Mouse (Mus musculus) liver, embryonic 16.5 days (tissue): ENCODE results near the gene 6330409D20Rik. TPM values are rescaled to one million over a fixed set of nuclear protein-coding genes. Genes with fewer than 3 reads are reported as not detected.

Source experiments
- ATAC-seq: fragments of 200-750 bp; cut with Nextera tagmentation; 2 replicates; pipeline ENCODE4 v1.8.0; 2017; ENCODE audit warnings: low read depth, mild to moderate bottlenecking, moderate number of reproducible peaks, moderate library complexity
- H3K27ac ChIP-seq: fragments of 300-500 bp; sonication (generic); 2 replicates; pipeline ENCODE4 v1.5.1; 2014; ENCODE audit warnings: mild to moderate bottlenecking, low read length
- H3K27me3 ChIP-seq: fragments of 300-500 bp; sonication (generic); 2 replicates; pipeline ENCODE4 v1.6.1; 2014; ENCODE audit warnings: low read depth, low read length, mixed read lengths; ENCODE audit not compliant: control insufficient read depth, insufficient read depth
- H3K36me3 ChIP-seq: fragments of 300-500 bp; sonication (generic); 2 replicates; pipeline ENCODE4 v1.6.1; 2014; ENCODE audit warnings: mild to moderate bottlenecking; ENCODE audit not compliant: control insufficient read depth, insufficient read depth
- H3K4me1 ChIP-seq: fragments of 300-500 bp; sonication (generic); 2 replicates; pipeline ENCODE4 v1.6.1; 2014; ENCODE audit warnings: low read depth, low read length, mixed read lengths; ENCODE audit not compliant: control insufficient read depth
- H3K4me2 ChIP-seq: fragments of 300-500 bp; sonication (generic); 2 replicates; pipeline ENCODE4 v1.6.1; 2014; ENCODE audit warnings: low read depth, low read length, mixed read lengths
- H3K4me3 ChIP-seq: fragments of 300-500 bp; sonication (generic); 2 replicates; pipeline ENCODE4 v1.5.1; 2014; ENCODE audit warnings: low read depth, mild to moderate bottlenecking, low read length
- H3K9ac ChIP-seq: fragments of 300-500 bp; sonication (generic); 2 replicates; pipeline ENCODE4 v1.6.1; 2014; ENCODE audit warnings: low read depth, low read length
- H3K9me3 ChIP-seq: fragments of 300-500 bp; sonication (generic); replicated peaks from 2 replicates; pipeline ENCODE4 v1.6.1; 2016; ENCODE audit warnings: low read length; ENCODE audit not compliant: control insufficient read depth
- WGBS: fragments of 180-500 bp; shearing (Covaris S2); extraction: QIAGEN DNeasy Blood & Tissue Kit; methylation state at CpG from one replicate; pipeline ENCODE4 v1.1.7; 2014; ENCODE audit not compliant: insufficient replicate concordance; 5-methylcytosine and 5-hydroxymethylcytosine counted together
- polyA plus RNA-seq: library from polyadenylated mRNA; unstranded; fragments of >200 nt; fragmentation: Nextera tagmentation; extraction: Ambion mirVana; gene quantifications from 2 replicates; pipeline ENCODE4 v1.2.1, GENCODE M21; 2015

The 6330409D20Rik gene
- polyA plus RNA-seq, 1 experiment from 2014 or later = not detected

DNA sequence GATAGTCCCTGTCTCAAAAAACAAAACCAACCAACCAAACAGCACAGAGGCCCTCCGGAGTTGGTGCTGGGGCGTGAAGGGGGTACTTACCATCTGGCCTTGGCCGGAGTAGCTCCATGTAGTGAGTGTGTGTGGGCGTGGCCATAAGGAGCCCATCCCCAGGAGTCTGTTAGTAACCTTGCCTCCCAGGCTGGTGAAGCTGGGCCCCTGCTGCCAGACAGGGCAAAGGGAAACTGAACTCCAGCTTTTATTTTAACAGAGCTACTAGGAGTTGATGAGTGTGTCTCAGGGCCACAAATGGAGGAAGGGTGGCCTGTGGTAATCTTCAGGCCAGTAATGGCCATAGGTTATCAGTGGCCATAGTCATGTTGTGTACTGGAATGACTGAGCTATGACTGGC lies 6.3 kb downstream of the 6330409D20Rik start:
- no peak overlapping the region for H3K4me2 ChIP-seq
- peak; percentile 18; the same call in 1 of the 2 replicates for ATAC-seq

DNA sequence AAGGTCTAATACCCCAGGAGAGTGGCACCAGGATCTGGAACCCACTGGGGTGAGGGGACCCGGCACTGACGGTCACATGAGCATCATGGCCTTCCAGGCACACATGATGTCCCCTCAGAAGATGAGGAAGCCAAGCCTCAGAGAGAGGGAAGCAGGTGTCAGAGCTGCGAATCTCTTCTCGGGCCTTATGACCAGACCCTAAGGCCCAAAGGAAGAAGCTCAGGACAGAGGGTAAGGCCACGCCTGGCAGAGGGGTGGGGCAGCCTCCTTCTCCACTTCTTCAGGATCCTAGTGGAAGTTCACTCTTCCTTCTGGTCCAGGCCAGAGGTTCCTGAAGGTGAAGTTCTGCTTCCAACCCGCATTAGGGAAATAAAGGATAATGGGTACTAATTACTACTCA lies 8.1 kb downstream of the 6330409D20Rik start:
- WGBS = 54% methylated on average over 6 of the region's 6 CpGs
- Histone ChIP-seq H3K27me3 (no peaks in the 10 kb centered on the region), H3K4me3 (no peak overlapping the region), H3K4me1 (no peaks in the 10 kb centered on the region; the same call in 1 of the 2 replicates), H3K27ac (no peak overlapping the region), H3K4me2 (no peak overlapping the region), H3K36me3 (no peaks in the 10 kb centered on the region), H3K9ac (no peak overlapping the region), H3K9me3 (no peaks in the 10 kb centered on the region)
- ATAC-seq = no peak

More for the DNA sequence above, 6.3 kb downstream of the 6330409D20Rik start:
- Histone ChIP-seq H3K4me3 (no peak overlapping the region), H3K9ac (no peak overlapping the region), H3K27me3 (no peaks in the 10 kb centered on the region), H3K36me3 (no peaks in the 10 kb centered on the region), H3K27ac (0 out of 2 replicates have a peak overlapping the region, but pooled peaks have one; percentile 9), H3K9me3 (no peaks in the 10 kb centered on the region), H3K4me1 (no peaks in the 10 kb centered on the region; the same call in 1 of the 2 replicates)
- 46% methylated on average over 4 of the region's 4 CpGs for WGBS

DNA sequence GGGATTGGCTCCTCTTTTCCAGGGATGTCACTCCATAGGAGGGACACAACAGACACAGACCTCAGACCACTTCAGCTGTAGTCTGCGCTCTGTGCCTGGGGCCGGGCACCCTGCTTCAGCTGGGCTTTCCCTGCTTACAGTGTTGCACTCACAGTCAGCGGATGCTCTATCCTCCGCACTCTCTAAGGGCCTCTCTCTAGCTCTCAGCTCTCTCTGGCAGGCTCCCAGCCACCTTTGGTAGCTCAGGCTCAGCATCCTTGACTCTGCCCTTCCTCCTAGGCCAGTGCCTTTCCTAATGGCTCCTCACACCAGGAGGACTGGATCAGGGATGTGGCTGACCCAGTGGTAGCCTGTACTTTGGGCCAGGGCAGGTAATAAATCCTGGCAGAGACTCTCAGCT lies 8.9 kb downstream of the 6330409D20Rik start:
- Histone ChIP-seq H3K27ac (no peak overlapping the region), H3K9ac (no peak overlapping the region), H3K4me3 (no peak overlapping the region), H3K27me3 (no peaks in the 10 kb centered on the region), H3K36me3 (no peaks in the 10 kb centered on the region), H3K4me2 (no peak overlapping the region), H3K9me3 (no peaks in the 10 kb centered on the region), H3K4me1 (no peaks in the 10 kb centered on the region; the same call in none of the 2 replicates)
- no peak for ATAC-seq
- 70% methylated on average over 4 of the region's 4 CpGs for WGBS

DNA sequence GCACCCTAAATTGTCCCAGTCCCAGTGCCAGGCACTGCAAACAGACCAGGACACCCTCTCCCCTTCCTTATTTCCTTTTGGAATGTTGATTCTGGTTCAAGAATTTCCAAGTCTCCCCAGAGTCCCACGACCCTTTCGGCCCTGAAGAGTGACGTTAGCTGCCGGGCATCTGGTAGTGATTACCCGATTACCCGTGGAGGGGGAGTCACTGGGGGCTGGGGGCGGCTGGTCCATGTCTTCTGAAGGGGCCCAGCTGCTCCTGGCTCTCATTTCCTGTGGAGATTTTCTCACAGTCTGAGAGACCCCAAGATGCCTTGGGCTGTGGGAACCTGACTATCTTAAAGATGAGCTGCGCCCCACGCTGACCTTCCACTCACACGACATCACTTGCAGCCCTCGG lies 10.0 kb downstream of the 6330409D20Rik start:
- ATAC-seq = no peak
- no peaks in the 10 kb centered on the region for H3K27me3 ChIP-seq
- no peaks in the 10 kb centered on the region for H3K36me3 ChIP-seq
- H3K9me3 ChIP-seq = no peaks in the 10 kb centered on the region
- H3K4me2 ChIP-seq = no peak overlapping the region
- WGBS = 69% methylated on average over 11 of the region's 11 CpGs
- H3K4me3 ChIP-seq = no peak overlapping the region
- H3K4me1 ChIP-seq = no peaks in the 10 kb centered on the region; the same call in none of the 2 replicates
- H3K27ac ChIP-seq = no peak overlapping the region
- H3K9ac ChIP-seq = no peak overlapping the region

DNA sequence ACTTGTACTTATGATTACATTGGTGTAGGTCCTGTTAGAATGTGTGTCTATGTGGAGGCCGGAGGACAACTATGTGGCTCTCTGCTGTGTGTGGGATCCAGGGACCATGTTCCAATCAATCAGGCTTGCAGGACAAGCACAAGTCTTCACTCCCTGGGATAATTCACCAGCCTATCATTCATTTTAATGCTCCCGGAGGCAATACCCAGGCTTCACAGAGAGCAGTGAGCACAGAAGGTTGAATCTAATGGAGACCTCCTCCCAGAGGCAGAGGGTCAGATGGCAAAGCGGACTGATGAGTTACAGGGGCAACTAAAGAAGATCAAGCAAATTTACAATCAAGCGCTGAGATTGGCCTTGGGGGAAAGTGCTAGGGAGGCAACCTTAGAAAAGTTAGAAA lies 11.3 kb downstream of the 6330409D20Rik start:
- Histone ChIP-seq H3K36me3 (no peaks in the 10 kb centered on the region), H3K27ac (no peak overlapping the region), H3K27me3 (no peaks in the 10 kb centered on the region), H3K9ac (no peak overlapping the region), H3K4me3 (no peak overlapping the region), H3K4me1 (no peaks in the 10 kb centered on the region; the same call in none of the 2 replicates), H3K9me3 (no peaks in the 10 kb centered on the region), H3K4me2 (no peak overlapping the region)
- ATAC-seq = no peak
- 73% methylated on average over 4 of the region's 4 CpGs for WGBS

DNA sequence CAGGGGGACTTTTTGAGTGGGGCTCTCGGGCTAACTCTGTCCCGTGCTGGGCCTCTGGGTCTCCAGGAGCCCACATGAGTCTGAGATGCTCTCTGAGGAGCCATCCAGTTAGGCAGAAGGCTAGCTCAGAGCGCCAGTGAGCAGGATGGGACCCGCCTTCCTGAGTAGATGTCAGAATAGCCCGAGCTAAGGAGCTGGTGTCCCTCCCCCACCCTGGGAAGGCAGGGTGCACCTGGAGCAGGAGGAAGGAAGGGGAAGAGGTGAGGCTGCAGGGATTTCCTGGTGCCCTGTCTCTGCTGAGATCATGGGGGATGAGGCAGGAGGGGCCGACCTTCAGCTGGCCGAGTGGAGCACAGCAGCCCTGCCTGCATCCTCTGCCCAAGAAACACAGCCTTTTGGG lies 12.4 kb downstream of the 6330409D20Rik start:
- H3K4me3 ChIP-seq = peak overlapping the region; percentile 6; the same call in 1 of the 2 replicates
- no peak for ATAC-seq
- no peak overlapping the region for H3K4me2 ChIP-seq

DNA sequence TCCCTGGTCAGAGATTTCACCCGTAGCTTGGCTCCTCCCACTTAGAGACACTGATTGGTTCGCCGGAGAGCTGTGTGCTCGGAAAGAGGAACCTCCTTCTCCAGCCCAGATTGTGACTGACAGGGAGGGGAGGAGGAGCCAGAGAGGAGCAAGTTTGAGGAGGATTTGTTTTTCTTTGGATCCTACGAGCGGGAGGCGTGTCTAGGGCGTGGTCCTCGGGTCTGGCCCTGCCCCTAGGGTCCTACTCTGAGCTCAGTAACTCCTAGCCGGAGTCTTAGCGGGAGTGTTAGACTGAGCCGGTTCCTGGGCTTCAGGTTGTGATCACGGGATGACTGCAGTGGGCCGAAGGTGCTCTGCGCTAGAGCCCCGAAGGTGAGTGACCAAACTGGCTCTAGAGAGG lies 13.4 kb downstream of the 6330409D20Rik start:
- H3K9me3 ChIP-seq = no peaks in the 10 kb centered on the region
- peak overlapping the region; percentile 49 for H3K4me2 ChIP-seq
- WGBS = 3% methylated on average over 16 of the region's 16 CpGs
- no peaks in the 10 kb centered on the region for H3K36me3 ChIP-seq
- H3K9ac ChIP-seq = no peak overlapping the region
- no peak overlapping the region for H3K27ac ChIP-seq
- peak overlapping the region; percentile 29 for H3K4me3 ChIP-seq
- peak; percentile 90 for ATAC-seq
- no peaks in the 10 kb centered on the region for H3K27me3 ChIP-seq
- no peaks in the 10 kb centered on the region; the same call in none of the 2 replicates for H3K4me1 ChIP-seq

More for the DNA sequence above, 12.4 kb downstream of the 6330409D20Rik start:
- WGBS = 43% methylated on average over 7 of the region's 7 CpGs
- Histone ChIP-seq H3K36me3 (no peaks in the 10 kb centered on the region), H3K4me1 (no peaks in the 10 kb centered on the region; the same call in none of the 2 replicates), H3K9ac (no peak overlapping the region), H3K27ac (no peak overlapping the region), H3K27me3 (no peaks in the 10 kb centered on the region), H3K9me3 (no peaks in the 10 kb centered on the region)

DNA sequence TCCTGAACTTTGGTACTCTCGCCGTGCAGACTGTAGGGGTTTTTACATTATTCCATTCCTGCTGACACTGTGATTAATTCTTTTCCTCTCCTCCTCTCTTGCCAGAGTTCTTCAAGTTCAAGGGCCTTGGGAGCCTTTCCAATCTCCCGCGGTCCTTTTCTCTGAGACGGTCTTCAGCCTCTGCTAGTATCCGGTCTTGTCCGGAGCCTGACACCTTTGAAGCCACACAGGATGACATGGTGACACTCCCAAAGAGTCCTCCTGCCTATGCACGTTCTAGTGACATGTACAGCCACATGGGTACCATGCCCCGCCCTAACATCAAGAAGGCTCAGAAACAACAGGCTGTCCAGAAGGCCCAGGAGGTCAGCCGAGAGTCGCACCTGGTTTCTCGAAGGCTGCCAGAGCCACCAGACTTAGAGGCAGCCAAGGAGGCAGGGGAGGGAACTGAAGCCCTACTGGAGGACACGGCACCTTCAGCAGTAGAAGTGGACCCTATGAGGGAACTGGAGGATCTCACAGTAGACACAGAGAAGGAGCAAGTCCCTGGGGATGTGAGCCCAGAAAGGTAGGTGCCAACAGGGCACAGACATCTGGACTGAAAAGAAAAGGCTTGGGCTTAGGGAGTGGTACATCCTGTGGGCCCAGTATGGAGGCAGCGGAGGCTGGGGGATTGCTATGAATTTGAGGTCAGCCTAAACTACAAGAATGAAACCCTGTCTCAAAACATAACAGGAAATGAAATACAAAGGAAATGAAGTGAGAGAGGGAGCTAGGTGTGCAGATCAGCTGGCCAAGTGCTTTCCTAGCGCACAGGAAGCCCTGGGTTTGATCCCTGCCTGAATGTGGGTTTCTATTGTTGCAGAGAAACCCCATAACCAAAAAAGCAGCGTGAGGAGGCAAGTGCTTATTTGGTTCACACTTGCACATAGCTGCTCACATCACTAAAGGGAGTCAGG lies 15.7 kb downstream of the 6330409D20Rik start:
- H3K9me3 ChIP-seq = no peaks in the 10 kb centered on the region
- H3K4me3 ChIP-seq = no peak overlapping the region
- no peak overlapping the region for H3K27ac ChIP-seq
- 74% methylated on average over 16 of the region's 16 CpGs for WGBS
- H3K4me1 ChIP-seq = no peaks in the 10 kb centered on the region; the same call in 1 of the 2 replicates
- H3K36me3 ChIP-seq = no peaks in the 10 kb centered on the region
- no peak overlapping the region for H3K4me2 ChIP-seq
- H3K27me3 ChIP-seq = no peaks in the 10 kb centered on the region
- ATAC-seq = no peak
- no peak overlapping the region for H3K9ac ChIP-seq

DNA sequence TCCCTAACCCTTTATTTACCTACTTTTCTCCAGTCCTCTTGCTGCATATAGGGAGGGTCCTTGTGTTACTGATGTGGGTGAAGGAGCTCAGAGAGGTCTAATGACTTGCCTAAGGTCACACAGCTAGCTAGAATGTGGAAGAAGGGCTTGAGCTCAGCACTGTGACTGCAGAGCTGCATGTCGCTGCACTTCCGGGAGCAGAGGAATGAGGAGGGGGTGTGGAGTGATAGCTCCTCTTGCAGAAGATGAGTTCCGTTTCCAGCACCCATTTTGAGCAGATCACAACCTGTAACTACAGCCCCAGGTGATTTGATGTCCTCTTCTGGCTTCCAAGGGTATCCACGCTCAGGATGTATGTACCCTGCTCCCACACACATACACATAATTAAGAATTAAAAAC lies 16.7 kb downstream of the 6330409D20Rik start:
- H3K27ac ChIP-seq = no peak overlapping the region
- no peak for ATAC-seq
- no peak overlapping the region for H3K9ac ChIP-seq
- no peak overlapping the region for H3K4me3 ChIP-seq
- H3K4me2 ChIP-seq = no peak overlapping the region
- H3K9me3 ChIP-seq = no peaks in the 10 kb centered on the region
- 65% methylated on average over 4 of the region's 4 CpGs for WGBS
- H3K36me3 ChIP-seq = no peaks in the 10 kb centered on the region
- no peaks in the 10 kb centered on the region for H3K27me3 ChIP-seq
- no peaks in the 10 kb centered on the region; the same call in 1 of the 2 replicates for H3K4me1 ChIP-seq
